Mouse (Mus musculus): Measurements from ENCODE around the gene P3h1. TPM values are rescaled to one million over a fixed set of nuclear protein-coding genes. Genes with fewer than 3 reads are reported as not detected.

Gene P3h1
- total and polyA plus RNA-seq, 3 experiments = 15.7 to 30.2 TPM; not detected in 1

GRCm38 (mm10) chr4:119188060-119188785, 44.5 kb upstream of the P3h1 start (continued):
- no peak for TF ChIP-seq ZNF384 (IDR thresholded peaks at IDR 0.05; ENCODE audit: low read depth, low read length)
- TF ChIP-seq CHD2 (IDR thresholded peaks at IDR 0.05; ENCODE audit: low read length) = no peak
- peak; percentile 50; the same call in 1 of the 2 replicates for TF ChIP-seq ELF1 (IDR thresholded peaks at IDR 0.05; ENCODE audit: low read depth, low read length)
- peak; percentile 22 to 49 (median 24); a peak in 3 of 6 replicates for TF ChIP-seq CTCF (IDR thresholded peaks at IDR 0.05 in 2 of 3, conservative IDR thresholded peaks at IDR 0.05 in 1 of 3; ENCODE audit: control insufficient read depth in 1 of 3, insufficient read depth in 1 of 3, low read depth in 2 of 3, low read length in 3 of 3, poor library complexity in 1 of 3, severe bottlenecking in 1 of 3)
- TF ChIP-seq ZMIZ1 (IDR thresholded peaks at IDR 0.05; ENCODE audit: low read depth, low read length) = peak; percentile 76
- 0 out of 2 replicates have a peak, but pooled peaks have one; percentile 44 for TF ChIP-seq MAX (IDR thresholded peaks at IDR 0.05; ENCODE audit: low read length)
- TF ChIP-seq HCFC1 (IDR thresholded peaks at IDR 0.05; ENCODE audit: low read depth, low read length) = peak; percentile 37; the same call in 1 of the 2 replicates
- no peak for TF ChIP-seq RCOR1 (IDR thresholded peaks at IDR 0.05; ENCODE audit: low read depth, low read length)
- TF ChIP-seq CHD1 (IDR thresholded peaks at IDR 0.05; ENCODE audit: low read depth, low read length) = peak; percentile 29; the same call in 1 of the 2 replicates
- peak; percentile 76 for TF ChIP-seq MYC (IDR thresholded peaks at IDR 0.05; ENCODE audit: low read depth, low read length)
- no peak for TF ChIP-seq NRF1 (IDR thresholded peaks at IDR 0.05; ENCODE audit: insufficient read depth, low read depth, low read length, poor library complexity, severe bottlenecking)
- peak; percentile 42 for TF ChIP-seq RAD21 (IDR thresholded peaks at IDR 0.05; ENCODE audit: low read depth, low read length)
- peak; percentile 50 for TF ChIP-seq POLR2AphosphoS2 (IDR thresholded peaks at IDR 0.05; ENCODE audit: low read length)
- TF ChIP-seq E2F4 (IDR thresholded peaks at IDR 0.05; ENCODE audit: borderline replicate concordance, low read depth, low read length) = no peak
- no peak for TF ChIP-seq TAL1 (IDR thresholded peaks at IDR 0.05; ENCODE audit: low read length)
- no peak for TF ChIP-seq USF2 (IDR thresholded peaks at IDR 0.05; ENCODE audit: borderline replicate concordance in 1 of 2, insufficient read depth in 1 of 2, low read depth in 1 of 2, low read length in 2 of 2)
- peak in 1 of 2 experiments; percentile 49; a peak in 1 of 4 replicates for TF ChIP-seq EP300 (IDR thresholded peaks at IDR 0.05; ENCODE audit: low read depth in 1 of 2, low read length in 2 of 2)
- TF ChIP-seq SMC3 (IDR thresholded peaks at IDR 0.05; ENCODE audit: low read depth, low read length) = no peak
- peak; percentile 67; the same call in 1 of the 2 replicates for TF ChIP-seq TCF12 (IDR thresholded peaks at IDR 0.05; ENCODE audit: low read depth, low read length)
- TF ChIP-seq MEF2A (IDR thresholded peaks at IDR 0.05; ENCODE audit: extremely low read depth, insufficient replicate concordance, low read depth, low read length, poor library complexity, severe bottlenecking) = no peak
- peak; percentile 50 to 86; a peak in 3 of 4 replicates for TF ChIP-seq POLR2A (IDR thresholded peaks at IDR 0.05; ENCODE audit: control insufficient read depth in 1 of 2, insufficient read depth in 1 of 2, low read depth in 1 of 2, low read length in 2 of 2, poor library complexity in 1 of 2)
- TF ChIP-seq POLR2AphosphoS5 (IDR thresholded peaks at IDR 0.05; ENCODE audit: borderline replicate concordance, low read depth, low read length) = no peak
- TF ChIP-seq ZKSCAN1 (IDR thresholded peaks at IDR 0.05; ENCODE audit: low read depth, low read length) = no peak
- TF ChIP-seq MAZ (IDR thresholded peaks at IDR 0.05; ENCODE audit: low read depth, low read length) = no peak
- peak; percentile 63 for TF ChIP-seq NELFE (IDR thresholded peaks at IDR 0.05; ENCODE audit: low read depth, low read length)
